Mouse (Mus musculus) layer of hippocampus, postnatal 14 days (tissue): ENCODE measurements around the gene Slco3a1. TPM values are rescaled to one million over a fixed set of nuclear protein-coding genes. Genes with fewer than 3 reads are reported as not detected.
"Not testable (repeated sequence)": the region's sequence is repeated elsewhere in the genome, so short reads cannot be mapped to it uniquely, and the experiment has no call there.

Experiments used
- DNase-seq, 2 experiments: peaks; one replicate each; pipeline ENCODE4 v3.0.0; 2021 to 2022; ENCODE audit warnings: low spot score in 2 of 2, mixed read lengths in 1 of 2
- total RNA-seq, 2 experiments: library from RNA; stranded (reverse); gene quantifications; 2 replicates each; pipeline ENCODE4 v1.2.3; 2021

Slco3a1 gene
- total RNA-seq, 2 experiments from 2014 or later, result 67.3 to 69.3 TPM

- no peak for DNase-seq
These were observed 117.0 kb downstream of the Slco3a1 start for GRCm38 (mm10) chr7:74437534-74437933.

- no peak for DNase-seq
These were observed 117.9 kb downstream of the Slco3a1 start for GRCm38 (mm10) chr7:74436642-74437041.

- no peak for DNase-seq
These were observed 121.6 kb downstream of the Slco3a1 start for GRCm38 (mm10) chr7:74432950-74433349.

- no peak for DNase-seq
These were observed 125.3 kb downstream of the Slco3a1 start for GRCm38 (mm10) chr7:74429252-74429651.

- no peak for DNase-seq
These were observed 127.4 kb downstream of the Slco3a1 start for GRCm38 (mm10) chr7:74427135-74427534.

- DNase-seq, result no peak
These were observed 128.6 kb downstream of the Slco3a1 start for GRCm38 (mm10) chr7:74425941-74426340.

GRCm38 (mm10) chr7:74423928-74424850 lies 130.4 kb downstream of the Slco3a1 start:
- no peak for DNase-seq

GRCm38 (mm10) chr7:74423316-74423715 lies 131.3 kb downstream of the Slco3a1 start:
- DNase-seq, result no peak

- no peak for DNase-seq
These were observed 131.8 kb downstream of the Slco3a1 start for GRCm38 (mm10) chr7:74422731-74423130.

GRCm38 (mm10) chr7:74422002-74422401 lies 132.6 kb downstream of the Slco3a1 start:
- no peak for DNase-seq

GRCm38 (mm10) chr7:74421591-74421990 lies 133.0 kb downstream of the Slco3a1 start:
- DNase-seq, result no peak

- no peak for DNase-seq
These were observed 134.9 kb downstream of the Slco3a1 start for GRCm38 (mm10) chr7:74419706-74420105.

GRCm38 (mm10) chr7:74417009-74417408 lies 137.6 kb downstream of the Slco3a1 start:
- no peak for DNase-seq

- peak in 1 of 2 experiments; percentile 49 for DNase-seq
These were observed 139.3 kb downstream of the Slco3a1 start for GRCm38 (mm10) chr7:74415241-74415640.

- no peak for DNase-seq
These were observed 140.6 kb downstream of the Slco3a1 start for GRCm38 (mm10) chr7:74413738-74414716.

- DNase-seq, result no peak
These were observed 145.8 kb downstream of the Slco3a1 start for GRCm38 (mm10) chr7:74408601-74409323.

GRCm38 (mm10) chr7:74407851-74408250 lies 146.7 kb downstream of the Slco3a1 start:
- DNase-seq, result not testable (repeated sequence)

- DNase-seq, result no peak
These were observed 154.9 kb downstream of the Slco3a1 start for GRCm38 (mm10) chr7:74399729-74400128.

- no peak for DNase-seq
These were observed 155.4 kb downstream of the Slco3a1 start for GRCm38 (mm10) chr7:74399154-74399553.

- DNase-seq, result no peak
These were observed 156.3 kb downstream of the Slco3a1 start for GRCm38 (mm10) chr7:74398326-74398725.

GRCm38 (mm10) chr7:74391451-74391873 lies 163.1 kb downstream of the Slco3a1 start:
- no peak for DNase-seq
